Mouse (Mus musculus) liver, embryonic 16.5 days (tissue): ENCODE results near the gene Perp. TPM values are rescaled to one million over a fixed set of nuclear protein-coding genes. Genes with fewer than 3 reads are reported as not detected.

Experiments
- ATAC-seq: fragments of 200-750 bp; cut with Nextera tagmentation; 2 replicates; pipeline ENCODE4 v1.8.0; 2017; ENCODE audit warnings: low read depth, mild to moderate bottlenecking, moderate number of reproducible peaks, moderate library complexity
- H3K27ac ChIP-seq: fragments of 300-500 bp; sonication (generic); 2 replicates; pipeline ENCODE4 v1.5.1; 2014; ENCODE audit warnings: mild to moderate bottlenecking, low read length
- H3K27me3 ChIP-seq: fragments of 300-500 bp; sonication (generic); 2 replicates; pipeline ENCODE4 v1.6.1; 2014; ENCODE audit warnings: low read depth, low read length, mixed read lengths; ENCODE audit not compliant: control insufficient read depth, insufficient read depth
- H3K36me3 ChIP-seq: fragments of 300-500 bp; sonication (generic); 2 replicates; pipeline ENCODE4 v1.6.1; 2014; ENCODE audit warnings: mild to moderate bottlenecking; ENCODE audit not compliant: control insufficient read depth, insufficient read depth
- H3K4me1 ChIP-seq: fragments of 300-500 bp; sonication (generic); 2 replicates; pipeline ENCODE4 v1.6.1; 2014; ENCODE audit warnings: low read depth, low read length, mixed read lengths; ENCODE audit not compliant: control insufficient read depth
- H3K4me2 ChIP-seq: fragments of 300-500 bp; sonication (generic); 2 replicates; pipeline ENCODE4 v1.6.1; 2014; ENCODE audit warnings: low read depth, low read length, mixed read lengths
- H3K4me3 ChIP-seq: fragments of 300-500 bp; sonication (generic); 2 replicates; pipeline ENCODE4 v1.5.1; 2014; ENCODE audit warnings: low read depth, mild to moderate bottlenecking, low read length
- H3K9ac ChIP-seq: fragments of 300-500 bp; sonication (generic); 2 replicates; pipeline ENCODE4 v1.6.1; 2014; ENCODE audit warnings: low read depth, low read length
- H3K9me3 ChIP-seq: fragments of 300-500 bp; sonication (generic); replicated peaks from 2 replicates; pipeline ENCODE4 v1.6.1; 2016; ENCODE audit warnings: low read length; ENCODE audit not compliant: control insufficient read depth
- WGBS: fragments of 180-500 bp; shearing (Covaris S2); extraction: QIAGEN DNeasy Blood & Tissue Kit; methylation state at CpG from one replicate; pipeline ENCODE4 v1.1.7; 2014; ENCODE audit not compliant: insufficient replicate concordance; 5-methylcytosine and 5-hydroxymethylcytosine counted together
- polyA plus RNA-seq: library from polyadenylated mRNA; unstranded; fragments of >200 nt; fragmentation: Nextera tagmentation; extraction: Ambion mirVana; gene quantifications from 2 replicates; pipeline ENCODE4 v1.2.1, GENCODE M21; 2015

Gene Perp
- polyA plus RNA-seq, 1 experiment from 2014 or later: 24.8 TPM

GRCm38 (mm10) chr10:18879160-18879559 lies 34.3 kb downstream of the Perp start:
- no peaks in the 10 kb centered on the region for H3K27me3 ChIP-seq
- no peak overlapping the region for H3K4me3 ChIP-seq
- H3K36me3 ChIP-seq: no peaks in the 10 kb centered on the region
- H3K9me3 ChIP-seq: no peaks in the 10 kb centered on the region
- no peaks in the 10 kb centered on the region for H3K4me1 ChIP-seq
- no peak overlapping the region for H3K27ac ChIP-seq
- H3K4me2 ChIP-seq: no peak overlapping the region
- H3K9ac ChIP-seq: no peak overlapping the region
- 56% methylated on average over 4 of the region's 4 CpGs for WGBS
- ATAC-seq: no peak

- H3K4me2 ChIP-seq: no peak overlapping the region
- no peak for ATAC-seq
- H3K9ac ChIP-seq: no peak overlapping the region
- 27% methylated on average over 1 of the region's 1 CpGs for WGBS
- no peak overlapping the region for H3K4me3 ChIP-seq
- no peaks in the 10 kb centered on the region for H3K27me3 ChIP-seq
- no peaks in the 10 kb centered on the region for H3K9me3 ChIP-seq
- no peak overlapping the region for H3K27ac ChIP-seq
- H3K36me3 ChIP-seq: no peaks in the 10 kb centered on the region
- no peaks in the 10 kb centered on the region for H3K4me1 ChIP-seq
Observed at GRCm38 (mm10) chr10:18879690-18880089, 34.9 kb downstream of the Perp start.

- Histone ChIP-seq H3K36me3 (no peaks in the 10 kb centered on the region), H3K4me1 (no peaks in the 10 kb centered on the region), H3K9me3 (no peaks in the 10 kb centered on the region), H3K9ac (no peak overlapping the region), H3K4me3 (no peak overlapping the region), H3K4me2 (no peak overlapping the region), H3K27ac (no peak overlapping the region), H3K27me3 (no peaks in the 10 kb centered on the region)
- WGBS: 58% methylated on average over 1 of the region's 1 CpGs
- no peak for ATAC-seq
Observed at GRCm38 (mm10) chr10:18882190-18882589, 37.4 kb downstream of the Perp start.

- no peak for ATAC-seq
- Histone ChIP-seq H3K4me1 (no peaks in the 10 kb centered on the region), H3K4me2 (no peak overlapping the region), H3K9me3 (no peaks in the 10 kb centered on the region), H3K9ac (no peak overlapping the region), H3K27me3 (no peaks in the 10 kb centered on the region), H3K4me3 (no peak overlapping the region), H3K27ac (no peak overlapping the region), H3K36me3 (no peaks in the 10 kb centered on the region)
- WGBS: 19% methylated on average over 4 of the region's 4 CpGs
Observed at GRCm38 (mm10) chr10:18886918-18887625, 42.3 kb downstream of the Perp start.

GRCm38 (mm10) chr10:18888751-18889150 lies 43.9 kb downstream of the Perp start:
- no peak overlapping the region for H3K27ac ChIP-seq
- no peaks in the 10 kb centered on the region for H3K9me3 ChIP-seq
- no peak overlapping the region for H3K9ac ChIP-seq
- ATAC-seq: no peak
- H3K4me1 ChIP-seq: no peaks in the 10 kb centered on the region
- H3K36me3 ChIP-seq: no peaks in the 10 kb centered on the region
- no peak overlapping the region for H3K4me3 ChIP-seq
- no peak overlapping the region for H3K4me2 ChIP-seq
- WGBS: 76% methylated on average over 1 of the region's 1 CpGs
- no peaks in the 10 kb centered on the region for H3K27me3 ChIP-seq

- Histone ChIP-seq H3K4me2 (no peak overlapping the region), H3K4me3 (no peak overlapping the region), H3K27ac (no peak overlapping the region), H3K9ac (no peak overlapping the region), H3K9me3 (no peaks in the 10 kb centered on the region), H3K27me3 (no peaks in the 10 kb centered on the region), H3K4me1 (no peaks in the 10 kb centered on the region), H3K36me3 (no peaks in the 10 kb centered on the region)
- WGBS: 41% methylated on average over 1 of the region's 1 CpGs
- no peak for ATAC-seq
Observed at GRCm38 (mm10) chr10:18889255-18889654, 44.4 kb downstream of the Perp start.

DNA sequence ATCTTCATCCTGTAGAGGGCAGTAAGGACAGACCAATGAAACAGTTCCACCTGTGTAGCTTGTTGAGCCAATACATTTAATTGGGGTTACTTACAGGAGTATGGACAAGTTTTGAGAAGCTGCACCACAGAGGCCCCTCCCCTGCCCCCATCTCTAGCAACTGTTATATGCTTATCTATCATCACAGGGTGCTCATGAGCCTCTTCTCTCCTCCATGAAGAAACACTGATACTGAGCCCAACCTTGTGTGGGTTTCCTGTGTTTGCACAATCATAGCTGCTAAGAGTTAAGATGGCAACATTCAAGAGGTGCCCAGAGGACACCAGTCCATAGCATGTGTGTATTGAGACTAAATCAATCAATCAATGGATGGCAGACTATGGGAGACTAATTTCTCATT lies 46.3 kb downstream of the Perp start:
- Histone ChIP-seq H3K27ac (no peak overlapping the region), H3K4me1 (no peaks in the 10 kb centered on the region), H3K4me2 (no peak overlapping the region), H3K9ac (no peak overlapping the region), H3K36me3 (no peaks in the 10 kb centered on the region), H3K9me3 (no peaks in the 10 kb centered on the region), H3K27me3 (no peaks in the 10 kb centered on the region), H3K4me3 (no peak overlapping the region)
- ATAC-seq: no peak

DNA sequence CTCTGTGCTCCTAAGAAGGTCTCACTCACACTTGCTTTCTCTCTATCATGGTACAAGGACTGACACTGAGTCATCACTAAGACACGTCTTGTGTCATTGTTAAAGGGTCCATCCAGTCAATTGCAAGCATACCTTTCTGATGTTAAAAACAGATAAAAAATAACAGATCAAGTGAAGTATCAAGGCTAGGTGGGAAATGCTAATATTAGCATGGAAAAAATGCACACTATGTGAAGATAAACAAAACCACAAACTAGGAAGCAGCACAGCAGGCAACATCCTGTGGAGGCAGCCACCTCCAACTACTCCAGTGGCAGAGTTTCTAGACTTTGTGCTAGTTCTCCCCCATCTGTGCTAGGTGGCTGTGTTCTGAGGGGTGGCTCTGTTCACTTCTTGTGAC lies 47.3 kb downstream of the Perp start:
- Histone ChIP-seq H3K27ac (no peak overlapping the region), H3K4me3 (no peak overlapping the region), H3K27me3 (no peaks in the 10 kb centered on the region), H3K36me3 (no peaks in the 10 kb centered on the region), H3K9me3 (no peaks in the 10 kb centered on the region), H3K4me1 (no peaks in the 10 kb centered on the region), H3K9ac (no peak overlapping the region), H3K4me2 (no peak overlapping the region)
- ATAC-seq: no peak
- WGBS: 17% methylated on average over 1 of the region's 1 CpGs

GRCm38 (mm10) chr10:18894259-18895166 lies 49.7 kb downstream of the Perp start:
- Histone ChIP-seq H3K4me3 (no peak overlapping the region), H3K4me1 (no peaks in the 10 kb centered on the region), H3K4me2 (no peak overlapping the region), H3K27ac (no peak overlapping the region), H3K9ac (no peak overlapping the region), H3K27me3 (no peaks in the 10 kb centered on the region), H3K36me3 (no peaks in the 10 kb centered on the region), H3K9me3 (no peaks in the 10 kb centered on the region)
- no peak for ATAC-seq
- 34% methylated on average over 6 of the region's 6 CpGs for WGBS
